In the genomic region with DNA sequence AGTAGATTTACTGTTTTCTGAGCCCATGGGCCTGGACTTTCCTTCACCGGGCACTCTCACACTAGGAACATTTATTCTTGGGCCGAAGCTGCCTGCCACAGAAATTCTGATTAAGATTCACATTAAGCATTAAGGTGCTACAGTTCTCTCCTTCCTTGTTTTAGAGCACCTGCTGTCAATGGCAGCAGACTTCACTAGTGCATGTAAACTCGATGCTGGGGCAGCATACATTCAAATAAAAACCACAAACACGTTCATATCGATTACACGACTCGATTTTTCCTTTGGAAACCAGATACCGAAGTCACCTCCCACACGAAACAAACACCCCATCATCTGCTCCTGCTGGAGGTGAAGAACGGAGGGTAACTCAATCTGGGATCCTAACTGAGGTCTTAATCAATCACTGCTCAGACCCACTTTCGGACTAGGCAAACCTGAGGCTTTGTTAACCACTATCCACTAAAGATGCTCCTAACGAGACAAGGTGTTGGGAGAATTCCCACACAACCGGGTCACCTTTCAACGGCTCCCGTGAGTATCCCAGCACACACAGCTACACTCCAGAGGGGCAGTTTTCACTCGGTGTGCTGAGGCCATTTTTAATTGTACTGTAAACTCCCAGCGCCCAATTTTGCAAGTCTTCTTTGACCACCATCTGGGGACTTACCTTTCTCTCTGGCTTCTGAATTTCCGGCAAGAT, we compare ENCODE assay signal across 8 mouse cellular contexts. TPM values are rescaled to one million over a fixed set of nuclear protein-coding genes. Genes with fewer than 3 reads are reported as not detected.
DNase-seq lines count a peak whose midpoint lies in the region; ATAC-seq lines count a peak whose summit lies in the region.

No protein-coding gene starts in this region.

- ATAC-seq in heart, embryonic 12.5 days (ENCODE audit: insufficient number of reproducible peaks, low FRiP score), result no peak
- peak; percentile 1 for ATAC-seq in CD4-positive, CD25-positive, alpha-beta regulatory T cell, adult 4 months
- ATAC-seq in limb, embryonic 12.5 days (ENCODE audit: insufficient number of reproducible peaks, insufficient read depth, low FRiP score, low TSS enrichment, low read depth), result no peak
- ATAC-seq in stomach, embryonic 14.5 days (ENCODE audit: insufficient number of reproducible peaks, insufficient read depth, low FRiP score, low read depth), result no peak

- H3K9me3 ChIP-seq in heart, embryonic 12.5 days (replicated peaks), result no peaks in the 10 kb centered on the region
- H3K9me3 ChIP-seq in forebrain, embryonic 10.5 days, result no peaks in the 10 kb centered on the region
- no peaks in the 10 kb centered on the region for H3K9me3 ChIP-seq in limb, embryonic 12.5 days
- no peaks in the 10 kb centered on the region for H3K9me3 ChIP-seq in stomach, embryonic 14.5 days (ENCODE audit: control insufficient read depth, low read depth, low read length)

- H3K27ac ChIP-seq in heart, embryonic 12.5 days (ENCODE audit: poor library complexity, severe bottlenecking), result peak overlapping the region; percentile 87
- H3K27ac ChIP-seq in forebrain, embryonic 10.5 days, result peak overlapping the region; percentile 93
- peak overlapping the region; percentile 64; the same call in 1 of the 2 replicates for H3K27ac ChIP-seq in limb, embryonic 12.5 days
- peak overlapping the region; percentile 79; the same call in 1 of the 2 replicates for H3K27ac ChIP-seq in stomach, embryonic 14.5 days (ENCODE audit: low read length)

- peaks cover 47% of the 10 kb centered on the region for H3K4me1 ChIP-seq in heart, embryonic 12.5 days (replicated peaks)
- H3K4me1 ChIP-seq in forebrain, embryonic 10.5 days, result peaks cover 26% of the 10 kb centered on the region
- H3K4me1 ChIP-seq in limb, embryonic 12.5 days (replicated peaks), result peaks cover 14% of the 10 kb centered on the region
- peaks cover 5% of the 10 kb centered on the region; the same call in 1 of the 2 replicates for H3K4me1 ChIP-seq in stomach, embryonic 14.5 days (ENCODE audit: control insufficient read depth, insufficient read depth, low read length)

- peak overlapping the region; percentile 88 for H3K4me2 ChIP-seq in heart, embryonic 12.5 days
- peak overlapping the region; percentile 92 for H3K4me2 ChIP-seq in limb, embryonic 12.5 days
- peak overlapping the region; percentile 87 for H3K4me2 ChIP-seq in stomach, embryonic 14.5 days (replicated peaks; ENCODE audit: low read depth, low read length)

- WGBS in heart, embryonic 12.5 days, result 10% methylated on average over 18 of the region's 18 CpGs
- WGBS in forebrain, embryonic 10.5 days, result 19% methylated on average over 18 of the region's 18 CpGs
- WGBS in limb, embryonic 12.5 days, result 12% methylated on average over 18 of the region's 18 CpGs
- WGBS in stomach, embryonic 14.5 days, result 7% methylated on average over 18 of the region's 18 CpGs

- peaks cover 30% of the 10 kb centered on the region for H3K36me3 ChIP-seq in heart, embryonic 12.5 days
- H3K36me3 ChIP-seq in forebrain, embryonic 10.5 days (replicated peaks), result peaks cover 40% of the 10 kb centered on the region
- peaks cover 37% of the 10 kb centered on the region for H3K36me3 ChIP-seq in limb, embryonic 12.5 days
- peaks cover 29% of the 10 kb centered on the region for H3K36me3 ChIP-seq in stomach, embryonic 14.5 days (ENCODE audit: control insufficient read depth, insufficient read depth, low read length)

- no peaks in the 10 kb centered on the region for H3K27me3 ChIP-seq in heart, embryonic 12.5 days (replicated peaks)
- H3K27me3 ChIP-seq in forebrain, embryonic 10.5 days (ENCODE audit: poor library complexity, severe bottlenecking), result no peaks in the 10 kb centered on the region
- no peaks in the 10 kb centered on the region for H3K27me3 ChIP-seq in limb, embryonic 12.5 days
- H3K27me3 ChIP-seq in stomach, embryonic 14.5 days (ENCODE audit: control insufficient read depth, insufficient read depth, low read length), result no peaks in the 10 kb centered on the region

- intact Hi-C loops in left cerebral cortex, postnatal 10 days (cut with DNase I), result no loop called here

- H3K9ac ChIP-seq in heart, embryonic 12.5 days, result peak overlapping the region; percentile 96
- peak overlapping the region; percentile 92 for H3K9ac ChIP-seq in limb, embryonic 12.5 days (replicated peaks)
- H3K9ac ChIP-seq in stomach, embryonic 14.5 days (replicated peaks; ENCODE audit: low read depth, low read length), result peak overlapping the region; percentile 98

- H3K4me3 ChIP-seq in heart, embryonic 12.5 days, result peak overlapping the region; percentile 88
- peak overlapping the region; percentile 95 for H3K4me3 ChIP-seq in forebrain, embryonic 10.5 days
- peak overlapping the region; percentile 95 for H3K4me3 ChIP-seq in limb, embryonic 12.5 days (replicated peaks)
- peak overlapping the region; percentile 88 for H3K4me3 ChIP-seq in stomach, embryonic 14.5 days (ENCODE audit: low read depth, low read length)

- no peak for DNase-seq in heart, adult 18-20 months
- no peak for DNase-seq in forebrain, embryonic 10.5 days (ENCODE audit: extremely low spot score, low spot score)
- DNase-seq in left cerebral cortex, postnatal 10 days (ENCODE audit: extremely low spot score in 1 of 2, low spot score in 2 of 2), result no peak
- DNase-seq in gastrocnemius, adult 8-10 months (ENCODE audit: low spot score in 2 of 2), result no peak

RNA-seq across cellular contexts. Expression of a gene that starts 0.9 kb away (rescaled TPM):
- polyA plus RNA-seq in heart, embryonic 12.5 days (2016; fragmentation: Nextera tagmentation; extraction: Ambion mirVana), result 206 and 209 TPM in 2 replicates
- total RNA-seq in heart, adult 18-20 months (2021), result 10 to 100 TPM; 36.8 to 44.6 TPM
- polyA plus RNA-seq in CD4-positive, CD25-positive, alpha-beta regulatory T cell, adult 4 months (2017; shearing (Covaris generic)), result 100 to 1,000 TPM; 183 to 268 TPM
- polyA plus RNA-seq in forebrain, embryonic 10.5 days (2016; fragmentation: Nextera tagmentation; extraction: Ambion mirVana), result 211 and 220 TPM in 2 replicates
- 219 and 223 TPM in 2 replicates for polyA plus RNA-seq in limb, embryonic 12.5 days (2016; fragmentation: Nextera tagmentation; extraction: Ambion mirVana)
- polyA plus RNA-seq in stomach, embryonic 14.5 days (2014; fragmentation: Nextera tagmentation; extraction: Ambion mirVana), result 217 and 245 TPM in 2 replicates
- 100 to 1,000 TPM; 114 to 118 TPM for total RNA-seq in left cerebral cortex, postnatal 10 days (2021)
- 10 to 100 TPM; 11.0 to 17.2 (median 14.6) TPM for total RNA-seq in gastrocnemius, adult 8-10 months (2022)

RNA-seq across cellular contexts. Expression of a gene that starts 52.6 kb away (rescaled TPM):
- polyA plus RNA-seq in heart, embryonic 12.5 days (2016; fragmentation: Nextera tagmentation; extraction: Ambion mirVana), result 75.7 and 80.2 TPM in 2 replicates
- total RNA-seq in heart, adult 18-20 months (2021), result 10 to 100 TPM; 17.6 to 18.1 TPM
- polyA plus RNA-seq in CD4-positive, CD25-positive, alpha-beta regulatory T cell, adult 4 months (2017; shearing (Covaris generic)), result 10 to 100 TPM; 62.1 to 85.0 TPM
- 221 TPM in 2 replicates for polyA plus RNA-seq in forebrain, embryonic 10.5 days (2016; fragmentation: Nextera tagmentation; extraction: Ambion mirVana)
- polyA plus RNA-seq in limb, embryonic 12.5 days (2016; fragmentation: Nextera tagmentation; extraction: Ambion mirVana), result 160 and 161 TPM in 2 replicates
- polyA plus RNA-seq in stomach, embryonic 14.5 days (2014; fragmentation: Nextera tagmentation; extraction: Ambion mirVana), result 120 and 134 TPM in 2 replicates
- 10 to 100 TPM; 32.5 to 35.2 TPM for total RNA-seq in left cerebral cortex, postnatal 10 days (2021)
- total RNA-seq in gastrocnemius, adult 8-10 months (2022), result 10 to 100 TPM; 18.6 to 22.6 (median 21.2) TPM
